Mouse (Mus musculus) bone marrow macrophage, adult 2 months (primary cell): ENCODE results near the gene Ptrh2.

Source experiments
- CTCF ChIP-seq: IDR thresholded peaks from 2 replicates; pipeline ENCODE4 v1.5.1; 2012; ENCODE audit warnings: low read depth, mild to moderate bottlenecking, low read length, moderate library complexity
- POLR2A ChIP-seq: IDR thresholded peaks from 2 replicates; pipeline ENCODE4 v1.6.1; 2012; ENCODE audit warnings: mild to moderate bottlenecking, low read depth, low read length, borderline replicate concordance

- TF ChIP-seq POLR2A (no peak), CTCF (no peak)
Observed at GRCm38 (mm10) chr11:86641714-86642113, 42.1 kb upstream of the Ptrh2 start.
